Mouse (Mus musculus) gastrocnemius, postnatal 36 days (tissue): ENCODE measurements around the gene Gcsh. TPM values are rescaled to one million over a fixed set of nuclear protein-coding genes. Genes with fewer than 3 reads are reported as not detected.

ENCODE experiments used
- total RNA-seq, 2 experiments: library from RNA; stranded (reverse); gene quantifications; 2 replicates each; pipeline ENCODE4 v1.2.3; 2021

Gene Gcsh
- total RNA-seq, 2 experiments from 2014 or later, result 35.7 to 39.4 TPM

Other genes with a start within 250 kb of the Gcsh start
- 10 to 100 TPM; 23.1 to 30.7 TPM for gene Cmc2, start 72.1 kb downstream of the Gcsh start, total RNA-seq
- gene Cenpn, start 71.8 kb downstream of the Gcsh start, total RNA-seq, result under 1 TPM; 0.56 to 0.64 TPM
- 10 to 100 TPM; 16.9 to 18.9 TPM for gene Atmin, start 50.1 kb downstream of the Gcsh start, total RNA-seq
- gene 1700030J22Rik, start 14.6 kb downstream of the Gcsh start, total RNA-seq, result under 1 TPM; 0.18 to 0.27 TPM
- under 1 TPM; 0.13 to 0.15 TPM for gene Pkd1l2, start 88.9 kb upstream of the Gcsh start, total RNA-seq
- gene Bco1, start 102.3 kb upstream of the Gcsh start, total RNA-seq, result under 1 TPM in 1 of 2 experiments, not detected in 1; 0.15 TPM
- 1 to 10 TPM; 3.9 to 4.5 TPM for gene Gan, start 164.6 kb upstream of the Gcsh start, total RNA-seq